Mouse (Mus musculus): ENCODE data around the gene Rdh7. TPM values are rescaled to one million over a fixed set of nuclear protein-coding genes. Genes with fewer than 3 reads are reported as not detected.
"Not testable (repeated sequence)": the region's sequence is repeated elsewhere in the genome, so short reads cannot be mapped to it uniquely, and the experiment has no call there.

The Rdh7 gene
- polyA plus RNA-seq, 1 experiment from 2014 or later, result not detected

DNA sequence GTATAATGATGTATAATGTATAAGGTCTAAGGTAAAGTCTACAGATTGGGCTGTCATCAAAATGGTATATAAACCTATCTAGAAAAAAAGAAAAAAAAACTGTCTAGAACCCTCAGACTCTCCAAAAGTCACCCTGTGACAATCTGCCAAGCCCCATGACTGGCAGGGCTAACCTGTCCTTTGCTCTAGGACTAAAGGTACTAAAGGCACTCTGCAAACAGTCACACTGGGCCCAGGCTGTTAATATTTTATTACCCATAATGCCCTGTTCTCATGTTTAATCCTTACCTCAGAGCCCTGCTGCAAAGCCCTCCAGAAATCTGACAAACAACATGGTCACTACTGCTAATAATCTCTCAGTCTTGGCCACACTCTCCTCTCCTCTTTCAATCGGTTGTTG, 2.1 kb downstream of the Rdh7 start:
- H3K9ac ChIP-seq, result no peak overlapping the region
- 69% methylated on average over 1 of the region's 1 CpGs for WGBS

DNA sequence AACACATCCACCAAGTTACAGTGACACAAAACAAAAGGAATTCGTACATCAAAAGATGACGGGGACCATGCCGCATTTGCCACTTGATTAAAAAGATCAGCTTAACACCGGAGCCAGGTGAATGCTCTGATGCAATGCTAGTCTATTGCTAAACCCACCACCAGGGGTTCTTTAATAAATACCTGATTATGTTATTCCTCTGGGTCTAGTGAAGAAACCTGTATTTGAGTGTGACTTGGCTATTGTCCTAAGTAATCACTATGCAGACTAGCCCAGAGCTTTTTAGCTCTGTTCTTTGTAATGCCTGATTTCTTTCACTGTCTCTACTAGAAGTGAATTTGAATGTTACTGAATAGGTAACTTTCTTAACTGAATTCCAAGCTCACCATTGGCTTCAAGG, 7.6 kb downstream of the Rdh7 start:
- Histone ChIP-seq H3K4me3 (no peak overlapping the region), H3K4me2 (no peak overlapping the region), H3K9ac (no peak overlapping the region), H3K4me1 (no peaks in the 10 kb centered on the region), H3K27me3 (no peaks in the 10 kb centered on the region), H3K36me3 (ENCODE audit: poor library complexity, severe bottlenecking) (no peaks in the 10 kb centered on the region), H3K27ac (no peak overlapping the region), H3K9me3 (replicated peaks) (no peaks in the 10 kb centered on the region)
- no peak for ATAC-seq
- WGBS, result 72% methylated on average over 4 of the region's 4 CpGs

More for the DNA sequence above, 2.1 kb downstream of the Rdh7 start:
- Histone ChIP-seq H3K9me3 (replicated peaks) (no peaks in the 10 kb centered on the region), H3K27ac (no peak overlapping the region), H3K36me3 (ENCODE audit: poor library complexity, severe bottlenecking) (no peaks in the 10 kb centered on the region), H3K4me1 (no peaks in the 10 kb centered on the region), H3K4me2 (no peak overlapping the region), H3K4me3 (no peak overlapping the region), H3K27me3 (no peaks in the 10 kb centered on the region)
- no peak for ATAC-seq

DNA sequence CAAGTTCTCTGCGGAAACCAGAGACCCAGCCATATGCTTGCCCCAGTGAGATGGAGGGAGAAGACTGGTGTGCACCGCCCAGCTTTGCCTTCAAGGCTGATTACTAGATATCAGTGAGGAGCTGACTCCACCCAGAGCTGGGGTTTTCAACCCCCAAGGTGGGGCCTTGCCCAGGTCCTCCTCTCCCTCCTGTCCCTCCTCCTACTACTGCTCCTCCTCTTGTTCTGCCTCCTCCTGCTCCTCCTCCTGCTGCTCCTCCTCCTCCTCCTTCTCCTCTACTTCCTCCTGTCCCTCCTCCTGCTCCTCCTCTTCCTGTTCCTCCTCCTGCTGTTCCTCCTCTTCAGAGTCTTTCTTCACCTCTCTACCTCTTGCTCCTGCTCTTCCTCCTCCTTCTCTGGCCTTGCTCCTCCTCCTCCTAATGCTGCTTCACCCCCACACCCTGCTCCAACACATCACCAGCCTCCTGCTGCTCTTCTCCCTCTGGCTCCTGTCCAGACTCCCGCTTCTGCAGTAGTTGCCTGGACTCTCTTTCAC, 9.4 kb downstream of the Rdh7 start:
- no peaks in the 10 kb centered on the region for H3K4me1 ChIP-seq
- no peak for ATAC-seq
- H3K9ac ChIP-seq, result no peak overlapping the region
- WGBS, result 84% methylated on average over 3 of the region's 3 CpGs
- H3K4me3 ChIP-seq, result no peak overlapping the region
- no peaks in the 10 kb centered on the region for H3K9me3 ChIP-seq (replicated peaks)
- H3K36me3 ChIP-seq (ENCODE audit: poor library complexity, severe bottlenecking), result no peaks in the 10 kb centered on the region
- H3K27ac ChIP-seq, result no peak overlapping the region
- H3K4me2 ChIP-seq, result no peak overlapping the region
- no peaks in the 10 kb centered on the region for H3K27me3 ChIP-seq

DNA sequence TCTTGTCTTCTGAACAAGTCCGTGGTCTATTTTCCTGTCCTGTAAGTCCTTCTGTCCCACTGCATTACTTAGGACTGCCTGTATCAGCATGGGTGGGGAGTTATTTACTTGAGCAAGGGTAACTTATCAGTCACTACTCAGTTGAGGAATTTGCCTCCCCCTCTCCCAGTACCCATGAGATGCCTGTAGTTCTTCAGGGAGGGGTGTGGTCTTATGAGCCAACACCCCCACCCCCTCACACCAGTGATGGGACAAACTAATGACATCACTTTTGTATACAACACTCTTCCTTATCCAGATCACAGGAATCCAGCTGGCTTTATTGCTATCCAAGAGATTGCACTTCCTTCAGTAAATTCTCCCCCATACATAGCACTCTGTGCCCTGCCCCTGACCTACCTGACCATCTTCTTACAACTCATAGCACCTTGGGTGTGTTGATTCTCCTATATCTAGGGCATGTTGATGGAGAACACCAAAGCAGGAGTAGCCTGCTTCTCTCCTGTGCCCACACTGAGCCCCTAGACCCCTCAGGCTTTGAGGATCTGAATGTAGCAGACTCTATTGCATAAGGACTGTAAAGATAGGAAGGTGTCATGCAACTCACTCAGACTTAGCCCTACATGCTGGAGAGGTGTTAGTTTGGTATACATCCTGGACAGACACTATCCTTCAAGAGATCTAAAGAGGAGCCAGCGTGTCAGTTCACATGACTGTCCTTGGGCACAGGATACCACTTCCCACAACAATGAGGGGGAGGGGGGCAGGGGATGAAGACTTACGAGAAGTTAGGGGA, 10.2 kb downstream of the Rdh7 start:
- Histone ChIP-seq H3K36me3 (ENCODE audit: poor library complexity, severe bottlenecking) (no peaks in the 10 kb centered on the region), H3K4me3 (no peak overlapping the region), H3K9me3 (replicated peaks) (no peaks in the 10 kb centered on the region), H3K4me2 (no peak overlapping the region), H3K27me3 (no peaks in the 10 kb centered on the region), H3K4me1 (no peaks in the 10 kb centered on the region), H3K9ac (no peak overlapping the region), H3K27ac (no peak overlapping the region)
- WGBS, result 87% methylated on average over 3 of the region's 3 CpGs
- no peak for ATAC-seq

DNA sequence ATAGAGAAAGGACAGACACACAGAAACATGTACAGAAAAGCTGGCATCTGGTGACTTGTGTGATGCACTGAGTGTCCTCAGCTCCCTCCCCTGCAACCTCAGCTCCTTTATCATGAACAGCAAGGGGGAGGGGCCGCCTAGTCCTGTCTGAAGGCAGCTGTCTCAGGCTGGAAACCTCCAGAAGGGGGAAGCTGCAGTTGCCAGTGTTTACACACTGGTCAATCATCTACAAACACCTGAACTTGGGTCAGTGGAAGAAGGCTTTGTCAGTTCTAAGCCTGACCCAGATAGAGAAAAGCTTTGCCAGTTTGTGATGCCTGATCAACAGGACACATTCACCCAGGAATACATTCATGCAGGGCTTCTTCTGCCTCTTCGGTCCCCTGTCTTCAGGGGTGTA, 10.9 kb downstream of the Rdh7 start:
- H3K36me3 ChIP-seq (ENCODE audit: poor library complexity, severe bottlenecking), result no peaks in the 10 kb centered on the region
- no peak overlapping the region for H3K27ac ChIP-seq
- no peak for ATAC-seq
- no peak overlapping the region for H3K9ac ChIP-seq
- H3K4me3 ChIP-seq, result no peak overlapping the region
- no peaks in the 10 kb centered on the region for H3K9me3 ChIP-seq (replicated peaks)
- H3K4me2 ChIP-seq, result no peak overlapping the region
- H3K4me1 ChIP-seq, result no peaks in the 10 kb centered on the region
- no peaks in the 10 kb centered on the region for H3K27me3 ChIP-seq
- 59% methylated on average over 2 of the region's 2 CpGs for WGBS

DNA sequence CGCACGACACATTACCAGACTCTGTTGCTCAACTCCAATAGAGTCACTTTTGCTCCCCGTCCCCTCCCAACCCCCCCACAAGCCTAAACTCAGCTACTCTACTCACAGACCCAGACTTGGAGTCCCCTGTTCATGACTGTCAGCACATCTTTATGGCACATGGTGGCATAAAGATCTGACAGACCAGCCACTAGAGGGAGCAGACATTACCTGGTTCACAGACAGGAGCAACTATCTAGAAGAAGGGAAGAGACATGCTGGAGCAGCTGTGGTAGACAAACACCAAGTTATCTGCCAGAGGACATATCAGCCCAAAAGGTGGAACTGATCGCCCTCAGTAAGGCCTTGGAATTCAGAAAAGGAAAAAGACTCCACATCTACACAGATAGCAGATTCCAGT, 16.1 kb downstream of the Rdh7 start:
- no peak for ATAC-seq
- no peak overlapping the region for H3K4me3 ChIP-seq

DNA sequence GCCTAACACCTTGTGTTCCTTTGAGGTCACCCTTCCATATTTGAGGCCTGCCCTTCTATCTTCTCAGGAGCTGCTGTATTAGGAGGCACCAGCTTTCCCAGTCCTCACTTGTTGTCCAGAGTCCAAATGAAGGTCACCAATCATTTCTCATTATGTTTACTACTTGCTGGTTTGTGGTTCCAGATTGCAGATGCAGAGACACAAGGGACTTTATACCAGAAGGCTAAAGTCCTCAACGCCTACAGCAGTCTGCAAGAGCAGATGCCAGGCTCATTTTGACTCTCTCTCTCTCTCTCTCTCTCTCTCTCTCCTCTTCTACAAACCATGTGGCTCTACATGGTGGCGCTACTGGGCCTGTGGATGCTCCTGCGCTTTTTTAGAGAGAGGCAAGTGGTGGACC, 22.4 kb downstream of the Rdh7 start, which contains the start of gene Rdh16f2:
Rdh16f2 (plus strand) TSS at position 243 of the 400 bp plus-strand sequence.
- no peaks in the 10 kb centered on the region for H3K4me1 ChIP-seq
- WGBS, result 93% methylated on average over 3 of the region's 3 CpGs
- H3K9ac ChIP-seq, result no peak within 1 kb of the TSS
- H3K27ac ChIP-seq, result no peak within 1 kb of the TSS
- H3K4me3 ChIP-seq, result no peak within 1 kb of the TSS
- H3K9me3 ChIP-seq (replicated peaks), result peaks cover 8% of the 10 kb centered on the region
- H3K36me3 ChIP-seq (ENCODE audit: poor library complexity, severe bottlenecking), result no peaks in the 10 kb centered on the region
- no peak for ATAC-seq
- no peaks in the 10 kb centered on the region for H3K27me3 ChIP-seq
- H3K4me2 ChIP-seq, result no peak within 1 kb of the TSS

More for the DNA sequence above, 16.1 kb downstream of the Rdh7 start:
- H3K27ac ChIP-seq, result no peak overlapping the region
- 72% methylated on average over 4 of the region's 4 CpGs for WGBS
- H3K4me2 ChIP-seq, result no peak overlapping the region
- no peaks in the 10 kb centered on the region for H3K4me1 ChIP-seq
- no peaks in the 10 kb centered on the region for H3K36me3 ChIP-seq (ENCODE audit: poor library complexity, severe bottlenecking)
- no peak overlapping the region for H3K9ac ChIP-seq
- H3K9me3 ChIP-seq (replicated peaks), result peaks cover 13% of the 10 kb centered on the region
- H3K27me3 ChIP-seq, result no peaks in the 10 kb centered on the region

DNA sequence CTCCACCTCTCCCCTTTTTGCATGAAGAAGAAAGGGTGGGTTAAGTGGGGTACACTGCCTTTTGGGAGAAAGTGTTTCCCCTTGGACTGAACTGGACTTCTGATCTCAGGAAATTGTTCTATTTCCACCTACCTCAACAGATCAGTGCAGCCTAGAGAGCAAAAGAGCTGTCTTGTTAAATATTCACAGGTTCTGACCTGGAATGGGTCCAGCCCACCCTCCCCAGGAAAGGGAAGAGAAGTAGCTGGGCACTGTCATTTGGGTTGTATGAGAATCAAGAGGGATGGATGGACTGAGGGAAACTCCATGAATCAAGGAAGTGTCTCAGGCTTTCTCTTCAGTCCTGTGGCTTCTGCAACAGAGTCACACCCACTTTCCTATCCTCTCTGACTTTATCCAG, 23.7 kb downstream of the Rdh7 start:
- ATAC-seq, result no peak
- H3K4me3 ChIP-seq, result no peak overlapping the region
- no peak overlapping the region for H3K9ac ChIP-seq
- no peaks in the 10 kb centered on the region for H3K4me1 ChIP-seq
- H3K4me2 ChIP-seq, result no peak overlapping the region
- no peaks in the 10 kb centered on the region for H3K36me3 ChIP-seq (ENCODE audit: poor library complexity, severe bottlenecking)
- H3K27ac ChIP-seq, result no peak overlapping the region
- H3K27me3 ChIP-seq, result no peaks in the 10 kb centered on the region
- H3K9me3 ChIP-seq (replicated peaks), result no peaks in the 10 kb centered on the region

DNA sequence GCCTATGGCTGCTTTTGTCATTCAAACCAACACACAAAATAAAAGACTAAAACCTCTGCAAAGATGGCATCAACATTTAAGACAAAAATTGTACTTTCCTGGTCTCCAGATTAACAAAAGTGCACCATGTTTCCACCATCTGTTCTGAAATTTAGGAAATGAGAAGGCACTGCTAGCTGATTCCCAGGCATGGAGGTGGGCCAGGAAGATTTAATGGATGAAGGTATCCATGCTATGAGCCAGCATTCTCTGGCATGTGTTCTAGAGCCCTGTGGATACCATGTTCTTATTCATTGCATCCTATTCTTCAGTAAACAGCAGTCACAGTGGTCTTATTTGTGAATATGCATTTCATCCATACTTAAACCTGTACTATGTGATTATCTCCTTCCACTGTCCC, 32.2 kb downstream of the Rdh7 start:
- Histone ChIP-seq H3K4me1 (no peaks in the 10 kb centered on the region), H3K27ac (no peak overlapping the region), H3K9ac (no peak overlapping the region), H3K4me2 (no peak overlapping the region), H3K27me3 (no peaks in the 10 kb centered on the region), H3K4me3 (no peak overlapping the region), H3K9me3 (replicated peaks) (no peaks in the 10 kb centered on the region), H3K36me3 (ENCODE audit: poor library complexity, severe bottlenecking) (no peaks in the 10 kb centered on the region)
- ATAC-seq, result no peak

DNA sequence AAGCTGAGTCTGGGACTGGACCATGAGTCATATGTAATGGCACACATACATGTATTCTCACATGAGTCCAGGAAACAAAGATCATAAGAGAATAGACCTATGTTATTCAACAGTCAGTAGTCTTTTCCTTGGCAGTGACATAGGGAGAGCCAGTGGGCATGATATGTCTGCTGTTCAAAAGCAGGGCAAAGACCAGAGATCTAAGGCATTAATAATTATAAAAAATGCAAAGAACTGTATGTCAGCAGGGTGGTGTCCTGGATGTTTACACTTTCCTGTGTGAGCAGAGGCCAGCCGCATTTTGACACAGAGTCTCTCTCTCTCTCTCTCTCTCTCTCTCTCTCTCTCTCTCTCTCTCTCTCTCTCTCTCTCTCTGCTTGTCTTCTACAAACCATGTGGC, 39.0 kb downstream of the Rdh7 start, which contains the start of gene Rdh19:
Rdh19 (plus strand) TSS at position 301 of the 400 bp plus-strand sequence.
- 73% methylated on average over 1 of the region's 1 CpGs for WGBS
- no peak for ATAC-seq
- Histone ChIP-seq H3K9ac (no peak within 1 kb of the TSS), H3K4me1 (no peaks in the 10 kb centered on the region), H3K4me2 (no peak within 1 kb of the TSS), H3K9me3 (replicated peaks) (no peaks in the 10 kb centered on the region), H3K27ac (no peak within 1 kb of the TSS), H3K36me3 (ENCODE audit: poor library complexity, severe bottlenecking) (no peaks in the 10 kb centered on the region), H3K27me3 (no peaks in the 10 kb centered on the region), H3K4me3 (no peak within 1 kb of the TSS)

DNA sequence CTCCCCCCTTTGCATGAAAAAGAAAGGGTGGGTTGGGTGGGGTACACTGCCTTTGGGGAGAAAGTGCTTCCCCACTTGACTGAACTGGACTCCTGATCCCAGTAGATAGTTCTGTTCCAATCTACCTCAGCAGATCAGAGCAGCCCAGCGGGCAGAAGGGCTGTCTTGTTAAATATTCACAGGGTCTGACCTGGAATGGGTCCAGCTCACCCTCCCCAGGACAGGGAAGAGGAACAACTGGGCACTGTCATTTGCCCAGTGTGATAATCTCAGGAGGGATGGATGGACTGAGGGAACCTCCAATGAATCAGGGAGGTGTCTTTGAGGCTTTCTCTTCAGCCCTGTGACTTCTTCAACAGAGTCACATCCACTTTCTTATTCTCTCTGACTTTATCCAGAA, 40.5 kb downstream of the Rdh7 start:
- no peak overlapping the region for H3K9ac ChIP-seq
- H3K36me3 ChIP-seq (ENCODE audit: poor library complexity, severe bottlenecking), result no peaks in the 10 kb centered on the region
- no peaks in the 10 kb centered on the region for H3K4me1 ChIP-seq
- ATAC-seq, result no peak
- H3K9me3 ChIP-seq (replicated peaks), result no peaks in the 10 kb centered on the region
- no peak overlapping the region for H3K4me3 ChIP-seq
- no peak overlapping the region for H3K4me2 ChIP-seq
- WGBS, result 79% methylated on average over 1 of the region's 1 CpGs
- H3K27me3 ChIP-seq, result no peaks in the 10 kb centered on the region
- H3K27ac ChIP-seq, result no peak overlapping the region

DNA sequence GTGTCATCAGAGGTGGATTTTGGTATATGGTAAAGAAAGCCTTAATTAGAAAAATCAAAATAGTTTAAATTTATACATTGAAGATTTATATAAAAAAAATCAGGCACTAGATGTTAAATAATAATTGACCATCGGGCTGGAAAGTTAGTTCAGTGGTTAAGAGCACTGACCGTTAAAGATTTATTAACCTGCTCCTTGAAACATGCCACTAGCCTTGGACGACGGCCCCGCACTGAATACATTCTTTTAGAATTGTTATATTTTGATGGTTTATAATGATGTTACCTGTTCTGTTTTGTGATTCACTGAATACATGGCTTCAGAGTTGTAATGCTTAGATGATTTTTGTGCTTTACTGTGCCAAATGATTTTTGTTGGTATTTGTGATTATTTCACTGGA, 42.7 kb downstream of the Rdh7 start:
- H3K9me3 ChIP-seq (replicated peaks); H3K4me3 ChIP-seq; ATAC-seq; H3K27ac ChIP-seq; H3K36me3 ChIP-seq (ENCODE audit: poor library complexity, severe bottlenecking); H3K27me3 ChIP-seq; H3K4me2 ChIP-seq; H3K4me1 ChIP-seq; H3K9ac ChIP-seq: not testable (repeated sequence)
- 91% methylated on average over 5 of the region's 5 CpGs for WGBS

DNA sequence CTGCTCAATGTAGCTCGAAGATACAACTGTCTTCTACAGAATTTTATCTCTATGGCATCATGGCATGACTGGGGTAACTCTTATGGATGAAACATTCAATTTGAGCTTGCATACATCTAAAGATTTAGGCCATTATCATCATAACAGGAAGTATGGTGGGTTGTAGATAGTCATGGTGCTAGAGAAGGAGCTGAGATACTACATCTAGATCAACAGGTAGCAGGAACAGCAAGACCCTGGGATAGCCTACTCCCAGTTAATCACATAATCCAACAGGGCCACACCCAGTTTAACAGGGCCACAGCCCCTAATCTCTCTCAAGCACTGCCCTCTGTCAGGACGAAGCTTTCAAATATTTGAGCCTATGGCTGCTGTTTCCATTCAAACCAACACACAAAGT, 47.8 kb downstream of the Rdh7 start:
- no peaks in the 10 kb centered on the region for H3K9me3 ChIP-seq (replicated peaks)
- no peaks in the 10 kb centered on the region for H3K4me1 ChIP-seq
- no peak overlapping the region for H3K9ac ChIP-seq
- no peaks in the 10 kb centered on the region for H3K36me3 ChIP-seq (ENCODE audit: poor library complexity, severe bottlenecking)
- no peak overlapping the region for H3K4me2 ChIP-seq
- H3K27ac ChIP-seq, result no peak overlapping the region
- H3K27me3 ChIP-seq, result no peaks in the 10 kb centered on the region
- 77% methylated on average over 2 of the region's 2 CpGs for WGBS
- no peak overlapping the region for H3K4me3 ChIP-seq
- no peak for ATAC-seq
